Mouse (Mus musculus) stomach, embryonic 16.5 days (tissue): ENCODE data around the gene Edf1. TPM values are rescaled to one million over a fixed set of nuclear protein-coding genes. Genes with fewer than 3 reads are reported as not detected.

Experiments used
- ATAC-seq: fragments of 200-750 bp; cut with Nextera tagmentation; 2 replicates; pipeline ENCODE4 v1.8.0; 2017; ENCODE audit warnings: moderate number of reproducible peaks, moderate TSS enrichment; ENCODE audit not compliant: insufficient read depth, low FRiP score
- H3K27ac ChIP-seq: fragments of 300-500 bp; sonication (generic); 2 replicates; pipeline ENCODE4 v1.5.1; 2014; ENCODE audit warnings: low read length
- H3K27me3 ChIP-seq: fragments of 300-500 bp; sonication (generic); 2 replicates; pipeline ENCODE4 v1.6.1; 2014; ENCODE audit warnings: low read length, control low read depth, mixed read lengths; ENCODE audit not compliant: control insufficient read depth, insufficient read depth
- H3K36me3 ChIP-seq: fragments of 300-500 bp; sonication (generic); 2 replicates; pipeline ENCODE4 v1.6.1; 2014; ENCODE audit warnings: low read length; ENCODE audit not compliant: control insufficient read depth, insufficient read depth
- H3K4me1 ChIP-seq: fragments of 300-500 bp; sonication (generic); 2 replicates; pipeline ENCODE4 v1.6.1; 2014; ENCODE audit warnings: low read length, control low read depth, mixed read lengths; ENCODE audit not compliant: control insufficient read depth, insufficient read depth
- H3K4me2 ChIP-seq: fragments of 300-500 bp; sonication (generic); 2 replicates; pipeline ENCODE4 v1.6.1; 2014; ENCODE audit warnings: low read depth, low read length, mixed read lengths
- H3K4me3 ChIP-seq: fragments of 300-500 bp; sonication (generic); replicated peaks from 2 replicates; pipeline ENCODE4 v1.5.1; 2014; ENCODE audit warnings: mild to moderate bottlenecking, low read length
- H3K9ac ChIP-seq: fragments of 300-500 bp; sonication (generic); 2 replicates; pipeline ENCODE4 v1.6.1; 2014; ENCODE audit warnings: low read length
- H3K9me3 ChIP-seq: fragments of 300-500 bp; sonication (generic); replicated peaks from 2 replicates; pipeline ENCODE4 v1.6.1; 2016; ENCODE audit warnings: low read length, control low read depth; ENCODE audit not compliant: control insufficient read depth
- WGBS: fragments of 180-500 bp; shearing (Covaris S2); extraction: QIAGEN DNeasy Blood & Tissue Kit; methylation state at CpG from one replicate; pipeline ENCODE4 v1.1.7; 2014; 5-methylcytosine and 5-hydroxymethylcytosine counted together
- polyA plus RNA-seq: library from polyadenylated mRNA; unstranded; fragments of >200 nt; fragmentation: Nextera tagmentation; extraction: Ambion mirVana; gene quantifications from 2 replicates; pipeline ENCODE4 v1.2.1, GENCODE M21; 2015

Edf1 gene
- polyA plus RNA-seq, 1 experiment from 2014 or later, result 401 TPM

DNA sequence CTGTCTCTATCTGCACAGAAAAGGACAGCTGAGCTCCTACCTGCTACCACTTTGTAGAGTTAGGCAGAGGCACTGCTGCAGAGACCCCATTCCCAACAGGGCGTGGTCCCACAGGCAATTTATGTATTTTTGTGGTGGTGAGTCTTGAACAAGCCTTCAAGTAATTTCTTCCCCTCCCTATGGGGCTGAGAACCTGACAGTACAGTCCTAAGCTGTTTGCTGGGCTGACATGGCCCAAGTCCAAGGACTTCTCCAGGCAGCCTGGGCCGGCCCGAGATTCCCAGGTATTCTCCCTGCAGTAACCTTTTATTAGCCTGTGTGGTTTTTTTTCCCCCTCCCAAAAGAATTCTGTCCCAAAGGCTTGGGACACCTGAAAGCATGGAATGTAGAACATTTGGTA lies 26.5 kb downstream of the Edf1 start:
- H3K27me3 ChIP-seq, result peaks cover 18% of the 10 kb centered on the region
- H3K4me2 ChIP-seq, result no peak overlapping the region
- no peak for ATAC-seq
- peaks cover 24% of the 10 kb centered on the region for H3K4me1 ChIP-seq
- 79% methylated on average over 3 of the region's 3 CpGs for WGBS
- no peak overlapping the region for H3K4me3 ChIP-seq
- H3K9ac ChIP-seq, result no peak overlapping the region
- H3K27ac ChIP-seq, result no peak overlapping the region
- no peaks in the 10 kb centered on the region for H3K9me3 ChIP-seq
- peaks cover 4% of the 10 kb centered on the region; the same call in 1 of the 2 replicates for H3K36me3 ChIP-seq

- 84% methylated on average over 4 of the region's 4 CpGs for WGBS
- Histone ChIP-seq H3K4me3 (no peak overlapping the region), H3K9me3 (no peaks in the 10 kb centered on the region), H3K4me1 (peaks cover 17% of the 10 kb centered on the region), H3K27ac (no peak overlapping the region), H3K4me2 (no peak overlapping the region), H3K9ac (no peak overlapping the region), H3K36me3 (peaks cover 4% of the 10 kb centered on the region; the same call in 1 of the 2 replicates), H3K27me3 (peaks cover 11% of the 10 kb centered on the region)
- no peak for ATAC-seq
Measured at GRCm38 (mm10) chr2:25584856-25585255, 27.2 kb downstream of the Edf1 start.

- no peak overlapping the region for H3K9ac ChIP-seq
- no peak overlapping the region for H3K27ac ChIP-seq
- WGBS, result 67% methylated on average over 3 of the region's 3 CpGs
- H3K4me3 ChIP-seq, result no peak overlapping the region
- peaks cover 4% of the 10 kb centered on the region; the same call in 1 of the 2 replicates for H3K27me3 ChIP-seq
- peaks cover 4% of the 10 kb centered on the region; the same call in 1 of the 2 replicates for H3K36me3 ChIP-seq
- no peaks in the 10 kb centered on the region for H3K9me3 ChIP-seq
- ATAC-seq, result no peak
- peaks cover 16% of the 10 kb centered on the region for H3K4me1 ChIP-seq
- no peak overlapping the region for H3K4me2 ChIP-seq
Measured at GRCm38 (mm10) chr2:25585601-25586000, 28.0 kb downstream of the Edf1 start.

GRCm38 (mm10) chr2:25587290-25587689 lies 29.6 kb downstream of the Edf1 start:
- Histone ChIP-seq H3K27me3 (no peaks in the 10 kb centered on the region), H3K4me2 (no peak overlapping the region), H3K4me1 (peaks cover 5% of the 10 kb centered on the region), H3K36me3 (peaks cover 5% of the 10 kb centered on the region), H3K4me3 (no peak overlapping the region), H3K27ac (no peak overlapping the region), H3K9me3 (no peaks in the 10 kb centered on the region), H3K9ac (no peak overlapping the region)
- 88% methylated on average over 8 of the region's 8 CpGs for WGBS
- no peak for ATAC-seq

- Histone ChIP-seq H3K9me3 (no peaks in the 10 kb centered on the region), H3K9ac (no peak overlapping the region), H3K4me3 (no peak overlapping the region), H3K27me3 (no peaks in the 10 kb centered on the region), H3K27ac (no peak overlapping the region), H3K36me3 (peaks cover 9% of the 10 kb centered on the region), H3K4me1 (no peaks in the 10 kb centered on the region), H3K4me2 (no peak overlapping the region)
- no peak for ATAC-seq
- 92% methylated on average over 8 of the region's 8 CpGs for WGBS
Measured at GRCm38 (mm10) chr2:25588227-25588907, 30.7 kb downstream of the Edf1 start.

DNA sequence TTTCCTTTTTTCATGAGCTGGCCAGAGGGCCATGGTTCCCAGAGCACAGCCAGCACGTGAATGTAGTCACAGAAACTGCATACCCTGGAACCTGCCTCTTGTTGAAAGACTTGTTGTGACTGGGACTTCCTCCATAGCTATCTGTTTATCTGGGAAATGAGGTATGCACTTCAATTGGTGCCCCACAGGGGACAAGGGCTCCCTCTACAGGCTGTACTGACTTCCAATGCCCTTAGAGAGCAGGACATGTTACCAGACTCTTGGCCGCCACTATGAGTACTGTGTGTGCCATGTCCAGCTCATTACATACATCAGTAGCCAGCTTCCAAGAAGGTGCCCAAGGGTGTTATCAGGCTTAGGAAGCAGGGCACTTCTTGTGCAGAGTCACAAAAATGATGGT lies 34.2 kb downstream of the Edf1 start:
- Histone ChIP-seq H3K4me1 (no peaks in the 10 kb centered on the region), H3K4me3 (no peak overlapping the region), H3K9me3 (no peaks in the 10 kb centered on the region), H3K27me3 (no peaks in the 10 kb centered on the region), H3K4me2 (no peak overlapping the region), H3K9ac (no peak overlapping the region), H3K36me3 (peaks cover 5% of the 10 kb centered on the region), H3K27ac (no peak overlapping the region)
- 76% methylated on average over 2 of the region's 2 CpGs for WGBS
- ATAC-seq, result no peak

DNA sequence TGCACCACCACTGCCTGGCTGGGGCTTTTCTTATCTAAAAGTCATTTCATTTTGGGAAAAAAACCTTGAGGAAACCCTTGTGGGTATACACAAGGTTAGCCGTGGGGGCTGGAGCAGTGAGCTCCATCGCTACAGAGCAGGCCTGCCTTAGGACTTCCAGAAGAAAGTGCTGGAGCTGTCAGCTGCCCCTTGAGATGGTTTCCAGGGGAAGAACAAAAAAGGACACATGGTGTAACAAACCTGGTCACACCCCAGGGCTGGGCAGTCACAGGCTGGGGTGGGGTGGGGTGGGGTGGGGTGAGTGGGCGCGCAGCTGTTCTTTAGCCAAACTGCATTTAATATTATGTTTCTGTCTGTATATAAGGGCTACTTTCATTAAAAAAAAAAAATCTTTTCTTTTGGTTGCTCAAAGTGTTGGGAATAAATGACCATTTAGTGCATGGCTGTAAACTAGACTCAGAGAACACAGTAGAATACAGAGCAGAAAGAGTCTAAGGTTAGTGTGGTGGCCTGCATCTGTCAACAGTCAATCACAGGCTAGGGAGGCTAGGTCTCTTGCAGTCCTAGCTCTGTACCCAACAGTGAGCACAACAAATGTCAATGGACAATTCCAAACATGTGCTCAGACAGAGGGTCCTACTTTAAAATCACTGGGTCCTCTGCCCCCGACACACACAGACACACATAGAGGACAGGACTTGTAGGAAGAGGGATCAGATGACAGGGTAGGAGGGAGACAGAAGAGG lies 39.3 kb downstream of the Edf1 start:
- H3K27me3 ChIP-seq, result no peaks in the 10 kb centered on the region
- 95% methylated on average over 5 of the region's 5 CpGs for WGBS
- no peak overlapping the region for H3K27ac ChIP-seq
- H3K9me3 ChIP-seq, result no peaks in the 10 kb centered on the region
- ATAC-seq, result no peak
- no peak overlapping the region for H3K9ac ChIP-seq
- H3K36me3 ChIP-seq, result peaks cover 24% of the 10 kb centered on the region
- H3K4me2 ChIP-seq, result no peak overlapping the region
- H3K4me1 ChIP-seq, result no peaks in the 10 kb centered on the region
- H3K4me3 ChIP-seq, result no peak overlapping the region

GRCm38 (mm10) chr2:25598749-25599148 lies 41.1 kb downstream of the Edf1 start:
- Histone ChIP-seq H3K9me3 (no peaks in the 10 kb centered on the region), H3K27ac (no peak overlapping the region), H3K9ac (no peak overlapping the region), H3K4me1 (no peaks in the 10 kb centered on the region), H3K27me3 (no peaks in the 10 kb centered on the region), H3K4me2 (no peak overlapping the region), H3K4me3 (no peak overlapping the region), H3K36me3 (peaks cover 18% of the 10 kb centered on the region)
- ATAC-seq, result no peak
- 88% methylated on average over 1 of the region's 1 CpGs for WGBS

- no peak for ATAC-seq
- 81% methylated on average over 2 of the region's 2 CpGs for WGBS
Measured at GRCm38 (mm10) chr2:25600037-25600436, 42.4 kb downstream of the Edf1 start.

More at GRCm38 (mm10) chr2:25600037-25600436, 42.4 kb downstream of the Edf1 start:
- Histone ChIP-seq H3K9ac (no peak overlapping the region), H3K4me1 (no peaks in the 10 kb centered on the region), H3K4me2 (no peak overlapping the region), H3K4me3 (no peak overlapping the region), H3K27me3 (no peaks in the 10 kb centered on the region), H3K27ac (no peak overlapping the region), H3K9me3 (no peaks in the 10 kb centered on the region), H3K36me3 (peaks cover 18% of the 10 kb centered on the region)
